ENCODE assay signal across 10 mouse cellular contexts in genomic region chr13:92613094-92613493, GRCm38 (mm10). TPM values are rescaled to one million over a fixed set of nuclear protein-coding genes. Genes with fewer than 3 reads are reported as not detected.
A peak's percentile ranks its signal among the peaks of the same experiment; 100 is the strongest.
DNase-seq lines count a peak whose midpoint lies in the region; ATAC-seq and TF ChIP-seq lines count a peak whose summit lies in the region.
"Had no signal": no experiment of that assay in that cellular context is flagged by ENCODE, and none has a peak within 500 bp of the region (broad histone marks: within the 10 kb centered on the region; RNA-seq: fewer than 3 reads in every experiment).

No protein-coding gene starts in this region.

- ATAC-seq in forebrain, postnatal 0 days, result no peak
- no peak for ATAC-seq in midbrain, embryonic 14.5 days (ENCODE audit: low FRiP score, low TSS enrichment)
- ATAC-seq in monocyte, adult 5-6 weeks (replicated peaks; ENCODE audit: insufficient number of reproducible peaks, low FRiP score, low TSS enrichment, poor library complexity, severe bottlenecking), result no peak

- H3K27me3 ChIP-seq in forebrain, postnatal 0 days (ENCODE audit: insufficient read depth, low read length), result no peaks in the 10 kb centered on the region
- no peaks in the 10 kb centered on the region for H3K27me3 ChIP-seq in midbrain, embryonic 14.5 days (ENCODE audit: control insufficient read depth, insufficient read depth, low read length)

- DNase-seq in layer of hippocampus, adult 2 months (ENCODE audit: low spot score in 2 of 2), result no peak
- no peak for DNase-seq in layer of hippocampus, postnatal 36 days
- peak; percentile 59 for DNase-seq in adipocyte (ENCODE audit: low spot score)
- no peak for DNase-seq in forebrain, postnatal 0 days
- DNase-seq in midbrain, embryonic 14.5 days, result no peak
- DNase-seq in cerebellum, adult 8-10 months, result no peak
- no peak for DNase-seq in cerebellum, postnatal 25 days

- no peaks in the 10 kb centered on the region for H3K36me3 ChIP-seq in forebrain, postnatal 0 days (ENCODE audit: insufficient read depth)
- H3K36me3 ChIP-seq in midbrain, embryonic 14.5 days (ENCODE audit: control insufficient read depth, insufficient read depth, low read length), result no peaks in the 10 kb centered on the region

- 77% methylated on average over 5 of the region's 5 CpGs for WGBS in forebrain, postnatal 0 days
- WGBS in midbrain, embryonic 14.5 days, result 90% methylated on average over 5 of the region's 5 CpGs

- peak overlapping the region; percentile 93 for H3K27ac ChIP-seq in layer of hippocampus, adult 2 months
- no peak overlapping the region for H3K27ac ChIP-seq in forebrain, postnatal 0 days (ENCODE audit: low read depth, low read length)
- no peak overlapping the region for H3K27ac ChIP-seq in midbrain, embryonic 14.5 days (replicated peaks; ENCODE audit: low read depth, low read length)
- H3K27ac ChIP-seq: macrophage had no signal

- H3K4me3 ChIP-seq in layer of hippocampus, adult 2 months, result peak overlapping the region; percentile 99
- no peak overlapping the region for H3K4me3 ChIP-seq in forebrain, postnatal 0 days (ENCODE audit: low read depth, low read length)
- no peak overlapping the region for H3K4me3 ChIP-seq in midbrain, embryonic 14.5 days (replicated peaks; ENCODE audit: low read depth, low read length)

- no peaks in the 10 kb centered on the region for H3K9me3 ChIP-seq in forebrain, postnatal 0 days (ENCODE audit: low read length)
- no peaks in the 10 kb centered on the region for H3K9me3 ChIP-seq in midbrain, embryonic 14.5 days (ENCODE audit: control insufficient read depth, low read length)

- peak overlapping the region; percentile 92 for H3K4me2 ChIP-seq in forebrain, postnatal 0 days (ENCODE audit: low read depth)
- peak overlapping the region; percentile 81; the same call in 1 of the 2 replicates for H3K4me2 ChIP-seq in midbrain, embryonic 14.5 days (ENCODE audit: low read length)

- 0 out of 2 replicates have a peak, but pooled peaks cover 11% of the 10 kb centered on the region for H3K4me1 ChIP-seq in forebrain, postnatal 0 days (ENCODE audit: insufficient read depth)
- H3K4me1 ChIP-seq in midbrain, embryonic 14.5 days (ENCODE audit: control insufficient read depth, insufficient read depth, low read length), result peaks cover 13% of the 10 kb centered on the region

- TF ChIP-seq CTCF in layer of hippocampus, adult 2 months (conservative IDR thresholded peaks at IDR 0.05), result no peak
- no peak for TF ChIP-seq CTCF in forebrain, postnatal 0 days (IDR thresholded peaks at IDR 0.05; ENCODE audit: low read depth)

- H3K9ac ChIP-seq in forebrain, postnatal 0 days, result 0 out of 2 replicates have a peak overlapping the region, but pooled peaks have one; percentile 10
- no peak overlapping the region; the same call in 1 of the 2 replicates for H3K9ac ChIP-seq in midbrain, embryonic 14.5 days (replicated peaks; ENCODE audit: low read length)

RNA-seq across cellular contexts. Expression of gene Serinc5, which starts 2.2 kb away (rescaled TPM):
- 10 to 100 TPM; 67.1 to 72.1 TPM for total RNA-seq in layer of hippocampus, adult 2 months (2021)
- 10 to 100 TPM; 71.8 to 73.6 TPM for total RNA-seq in layer of hippocampus, postnatal 36 days (2021)
- 31.1 and 41.7 TPM in 2 replicates for total RNA-seq in forebrain, postnatal 0 days (2014; rRNA removed)
- polyA plus RNA-seq in forebrain, postnatal 0 days (2015; fragmentation: Nextera tagmentation; extraction: Ambion mirVana), result 9.0 and 11.5 TPM in 2 replicates
- 11.4 and 15.4 TPM in 2 replicates for polyA plus RNA-seq in midbrain, embryonic 14.5 days (2014; fragmentation: Nextera tagmentation; extraction: Ambion mirVana)
- 9.2 to 16.3 TPM (median 15.4 TPM) in 3 replicates for total RNA-seq in monocyte, adult 5-6 weeks (2017)

RNA-seq across cellular contexts. Expression of gene Spz1, which starts 37.1 kb away (rescaled TPM):
- not detected for total RNA-seq in layer of hippocampus, adult 2 months (2021)
- not detected for total RNA-seq in layer of hippocampus, postnatal 36 days (2021)
- total RNA-seq in forebrain, postnatal 0 days (2014; rRNA removed), result not detected in 2 replicates
- polyA plus RNA-seq in forebrain, postnatal 0 days (2015; fragmentation: Nextera tagmentation; extraction: Ambion mirVana), result not detected in 2 replicates
- polyA plus RNA-seq in midbrain, embryonic 14.5 days (2014; fragmentation: Nextera tagmentation; extraction: Ambion mirVana), result not detected in 2 replicates
- 0.48 TPM in 1 of 3 replicates, not detected in the others for total RNA-seq in monocyte, adult 5-6 weeks (2017)
- polyA plus RNA-seq: kidney, embryonic 14.5 days; macrophage had no signal
